Mouse (Mus musculus): Measurements from ENCODE around the gene Rhoj.

DNA sequence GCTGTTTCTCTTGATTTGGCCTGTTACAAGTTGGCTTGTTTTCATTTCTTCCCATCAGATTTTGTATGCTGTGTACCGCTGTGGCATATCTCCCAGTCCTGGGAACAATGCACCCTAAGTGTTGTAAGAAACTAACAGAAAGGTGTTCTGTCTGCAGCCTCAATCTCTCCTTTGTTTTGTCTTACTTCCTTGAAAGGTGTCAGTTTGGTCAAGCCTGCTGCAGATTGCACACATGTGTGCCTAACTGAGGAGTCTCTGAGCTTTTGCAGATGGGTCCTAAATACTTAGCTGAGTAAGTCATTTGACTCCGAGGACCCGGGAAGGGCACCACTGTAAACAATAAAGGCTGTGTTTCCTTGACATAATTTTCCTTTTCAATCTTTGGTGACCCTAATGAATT lies 88.5 kb downstream of the Rhoj start:
- TF ChIP-seq CTCF (IDR thresholded peaks at IDR 0.05; ENCODE audit: insufficient read depth, low read depth, low read length) (no peak), POLR2A (IDR thresholded peaks at IDR 0.05; ENCODE audit: insufficient read depth, low read depth, low read length) (no peak)
